Mouse (Mus musculus): ENCODE measurements around the gene Kcnk10.

DNA sequence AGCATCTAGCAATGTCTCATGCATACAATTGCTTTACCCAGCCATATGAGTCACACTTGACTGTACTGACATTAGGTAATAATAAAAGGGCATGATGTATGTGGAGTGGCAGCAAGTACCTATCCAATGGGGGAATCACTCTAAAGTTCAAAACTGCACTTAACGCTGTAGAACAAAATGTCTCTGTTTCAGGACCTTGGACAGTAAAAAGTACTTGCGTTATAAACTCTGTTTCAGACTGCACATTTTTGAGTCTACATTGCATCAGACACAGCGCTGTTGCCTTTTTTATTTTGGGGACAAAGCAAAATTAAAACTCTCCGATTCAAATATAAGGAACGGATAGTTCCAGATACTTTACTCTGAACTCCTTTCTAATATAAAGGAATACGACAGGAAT, 10.5 kb upstream of the Kcnk10 start:
- no peak for TF ChIP-seq POLR2A (IDR thresholded peaks at IDR 0.05; ENCODE audit: low read depth, low read length)
- TF ChIP-seq CTCF (IDR thresholded peaks at IDR 0.05; ENCODE audit: extremely low read depth, insufficient read depth, insufficient read length, insufficient replicate concordance), result no peak

Data from spleen, adult 2 months (tissue).